Mouse (Mus musculus): ENCODE data around the gene Card10.

Card10 gene

DNA sequence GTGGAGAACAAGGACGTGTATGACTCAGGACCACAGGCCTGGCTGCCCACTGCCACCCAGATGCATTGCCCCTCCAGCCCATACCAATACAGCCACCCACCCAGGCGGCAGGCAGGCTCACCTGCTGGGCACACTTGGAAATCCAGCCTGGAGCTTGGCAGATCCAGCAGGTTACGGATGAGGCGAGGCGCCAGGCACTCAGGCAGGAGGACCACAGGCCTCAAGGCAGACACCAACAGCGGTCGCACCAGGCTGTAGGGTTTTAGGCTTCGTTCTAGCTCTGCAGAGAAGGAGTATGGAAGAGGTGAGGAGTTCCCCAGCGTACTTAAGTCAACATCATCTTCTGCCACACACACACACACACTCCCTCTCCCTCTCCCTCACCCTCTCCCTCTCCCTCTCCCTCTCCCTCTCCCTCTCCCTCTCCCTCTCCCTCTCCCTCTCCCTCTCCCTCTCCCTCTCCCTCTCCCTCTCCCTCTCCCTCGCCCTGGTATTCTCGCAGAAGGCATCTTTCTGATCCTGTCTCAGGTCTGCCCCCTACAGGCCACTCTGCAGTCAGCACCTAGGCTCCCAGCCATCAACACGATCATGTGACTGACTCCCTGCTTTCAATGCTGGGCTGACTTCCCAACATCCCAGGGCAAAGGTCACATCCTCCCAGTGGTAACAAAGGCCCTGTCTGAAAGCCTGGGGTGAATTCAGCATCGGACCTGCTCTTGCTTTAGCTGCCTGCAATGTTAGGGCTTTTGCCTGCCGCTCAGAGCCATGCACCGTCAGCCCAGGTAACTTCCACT lies 24.6 kb downstream of the Card10 start:
- in situ Hi-C loops (cut with MboI; ENCODE audit: low sequenced_read_pairs): no loop called here

DNA sequence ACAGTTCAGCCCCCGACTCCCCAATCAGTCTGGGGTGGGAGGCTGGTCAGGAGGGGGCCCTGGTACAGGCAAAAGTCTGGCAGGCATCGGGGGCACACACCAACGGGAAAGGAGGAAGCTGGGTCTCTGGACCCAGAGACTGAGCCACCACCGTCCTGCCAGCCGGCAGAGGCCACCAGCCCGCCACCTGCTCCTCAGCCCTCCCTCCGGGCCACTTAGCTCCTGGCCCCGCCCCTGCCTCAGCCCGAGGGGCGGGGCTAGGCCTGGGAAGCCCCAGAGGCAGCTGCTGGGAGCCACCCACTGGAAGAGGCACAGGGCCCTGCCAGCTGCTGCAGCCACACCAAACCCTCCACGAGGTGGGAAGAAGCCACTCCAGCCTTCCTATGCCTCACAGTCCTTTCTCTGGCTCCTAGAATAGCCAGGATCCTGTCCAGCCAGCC lies 29.5 kb downstream of the Card10 start, which contains the start of gene Mfng:
Gene Mfng, minus strand, starts transcription at position 186 of the 440 bp plus-strand sequence.
- in situ Hi-C loops (cut with MboI; ENCODE audit: low sequenced_read_pairs): no loop called here

DNA sequence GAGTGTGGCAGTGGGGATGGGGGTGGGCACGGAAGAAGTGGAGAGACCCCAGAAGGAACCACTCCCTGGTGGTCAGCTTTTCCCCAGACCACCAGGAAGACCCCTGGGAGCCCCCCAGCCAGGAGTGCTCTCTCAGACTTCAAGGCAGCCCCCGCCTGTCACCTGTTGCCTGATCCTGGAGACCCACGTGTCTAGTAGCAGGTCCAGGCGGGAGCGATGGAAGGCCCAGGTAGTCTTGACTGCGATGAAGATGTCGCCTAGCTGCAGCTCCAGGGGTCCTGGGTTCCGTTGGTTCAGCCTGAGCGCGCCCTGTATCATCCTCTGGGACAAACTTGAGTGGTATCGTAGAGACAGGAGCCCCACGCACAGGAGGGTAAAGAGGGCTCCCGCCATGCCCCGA lies 30.0 kb downstream of the Card10 start:
- in situ Hi-C loops (cut with MboI; ENCODE audit: low sequenced_read_pairs): no loop called here

DNA sequence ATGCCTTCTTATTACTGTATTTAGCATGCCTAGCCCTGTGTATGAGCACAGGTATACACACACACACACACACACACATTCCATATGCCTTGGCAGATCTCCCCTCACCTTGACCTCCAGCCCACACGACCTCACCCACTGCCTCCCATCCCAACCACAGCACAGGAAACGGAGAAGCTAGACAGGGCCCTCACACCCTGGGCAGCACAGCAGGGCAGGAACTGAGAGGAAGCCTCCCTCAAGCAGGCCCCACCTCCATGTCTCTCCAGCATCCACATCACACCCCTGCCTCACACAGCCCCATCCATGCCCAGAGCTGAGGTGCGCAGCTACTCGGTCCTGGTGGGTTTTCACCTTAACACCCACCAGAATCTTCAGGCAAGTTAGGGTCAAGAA lies 30.5 kb downstream of the Card10 start:
- in situ Hi-C loops (cut with MboI; ENCODE audit: low sequenced_read_pairs): no loop called here

DNA sequence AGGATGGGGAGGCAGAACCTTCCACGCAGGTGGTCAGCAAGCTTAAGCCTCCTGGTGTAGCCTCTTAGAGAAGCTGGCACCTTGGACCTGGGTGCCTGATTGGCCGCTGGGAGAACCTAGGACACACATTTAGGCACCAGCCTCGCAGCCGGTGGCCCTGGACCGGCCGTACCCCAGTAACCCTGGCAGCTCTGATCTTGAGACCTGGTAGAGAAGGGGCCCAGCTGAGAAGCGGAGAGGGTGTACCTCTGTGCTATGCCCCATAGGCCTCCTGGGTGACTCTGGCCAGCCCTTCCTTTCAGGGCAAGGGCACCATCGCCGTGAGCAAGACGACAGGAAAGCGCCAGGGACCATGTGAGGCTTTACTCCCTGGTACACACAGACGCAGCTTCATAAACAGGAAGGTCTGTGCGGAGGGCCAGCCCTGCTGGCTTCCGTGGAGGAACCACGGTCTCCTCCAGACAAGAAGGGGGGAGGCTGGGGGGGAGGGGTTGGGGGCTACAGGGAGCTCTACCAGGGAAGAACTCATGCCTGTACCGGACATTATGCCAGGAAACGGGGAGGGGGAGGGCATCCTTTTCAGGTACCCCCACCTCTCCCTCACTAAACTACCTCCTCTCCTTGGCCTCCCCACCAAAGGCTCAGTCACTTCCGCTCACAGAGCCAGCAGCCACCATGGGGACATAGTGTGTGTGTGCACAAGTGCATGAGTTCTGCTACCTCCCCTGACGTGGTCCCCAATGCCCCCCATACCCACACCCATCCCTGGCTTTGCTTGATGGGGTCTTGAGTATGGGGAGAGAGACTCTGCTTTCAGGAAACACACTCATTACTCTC lies 31.1 kb downstream of the Card10 start:
- in situ Hi-C loops (cut with MboI; ENCODE audit: low sequenced_read_pairs): no loop called here

DNA sequence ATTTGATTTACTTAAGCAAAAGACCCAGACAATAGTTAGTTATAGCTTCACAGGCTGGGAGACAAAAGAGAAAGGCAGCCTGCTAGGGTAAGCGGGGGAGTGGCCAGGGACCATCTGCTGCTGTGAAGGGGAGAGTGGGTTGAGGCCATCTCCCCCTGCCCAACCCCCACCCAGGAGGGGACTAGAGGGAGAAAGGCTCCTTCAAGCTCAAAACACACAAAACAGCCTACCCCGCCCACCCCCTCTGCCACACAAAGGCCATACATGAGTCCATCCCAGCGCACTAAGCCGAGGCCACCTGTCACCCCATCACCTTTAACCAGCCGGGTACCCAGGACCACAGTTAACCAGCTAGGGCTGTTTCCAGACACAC lies 31.9 kb downstream of the Card10 start:
- in situ Hi-C loops (cut with MboI; ENCODE audit: low sequenced_read_pairs): no loop called here

DNA sequence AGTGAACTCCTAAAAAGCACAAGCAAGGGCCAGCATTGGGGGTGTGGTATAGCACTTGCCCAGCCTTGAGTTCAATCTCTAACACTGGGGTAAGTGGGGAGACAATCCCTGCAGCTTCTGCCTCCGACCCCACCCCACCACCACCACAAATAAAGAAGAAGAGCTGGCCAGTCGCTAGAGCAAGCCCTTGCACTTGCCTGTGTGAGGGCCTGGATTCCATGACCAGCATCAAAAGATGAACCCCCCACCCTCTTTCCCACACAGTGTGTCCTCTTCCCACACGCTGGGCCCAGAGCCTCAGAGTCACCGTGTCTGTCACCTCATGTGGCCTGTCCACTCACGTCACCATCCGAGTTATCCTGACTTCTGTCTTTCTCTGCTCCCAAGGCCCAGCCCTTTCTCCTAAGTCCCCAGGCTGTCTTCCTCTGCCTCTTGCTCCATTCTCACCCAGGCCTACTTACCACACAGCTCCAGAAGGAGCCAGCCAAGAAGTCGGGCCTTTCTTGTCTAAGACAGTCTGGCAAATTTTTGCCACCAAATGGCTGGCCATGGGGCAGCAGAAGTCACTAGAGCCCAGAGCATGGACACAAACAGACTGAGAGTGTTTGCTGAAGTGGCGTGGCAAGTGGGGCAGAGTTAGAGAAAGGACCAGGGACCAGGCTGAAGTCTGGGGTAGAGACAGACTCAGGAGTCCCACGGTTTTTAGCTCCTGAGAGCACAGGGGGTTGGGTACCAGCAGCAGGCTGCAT lies 32.4 kb downstream of the Card10 start:
- in situ Hi-C loops (cut with MboI; ENCODE audit: low sequenced_read_pairs): no loop called here

DNA sequence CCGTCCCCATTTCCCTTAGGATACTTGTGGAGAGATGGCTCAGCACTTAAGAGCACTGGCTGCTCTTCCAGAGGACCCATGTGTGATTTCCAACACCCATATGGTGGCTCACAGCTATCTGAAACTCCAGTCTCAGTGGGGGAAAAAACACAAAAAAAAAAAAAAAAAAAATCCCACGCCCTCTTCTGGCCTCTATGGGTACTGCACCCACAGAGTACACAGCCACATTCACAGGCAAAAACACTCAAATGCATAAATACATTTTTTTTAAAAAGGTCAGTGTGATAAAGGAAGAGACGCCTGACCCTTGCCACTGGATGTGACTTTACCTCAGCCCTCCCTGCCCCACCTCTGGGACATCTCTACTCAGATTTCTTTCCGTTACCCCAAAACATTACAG lies 33.8 kb downstream of the Card10 start:
- in situ Hi-C loops (cut with MboI; ENCODE audit: low sequenced_read_pairs): no loop called here

DNA sequence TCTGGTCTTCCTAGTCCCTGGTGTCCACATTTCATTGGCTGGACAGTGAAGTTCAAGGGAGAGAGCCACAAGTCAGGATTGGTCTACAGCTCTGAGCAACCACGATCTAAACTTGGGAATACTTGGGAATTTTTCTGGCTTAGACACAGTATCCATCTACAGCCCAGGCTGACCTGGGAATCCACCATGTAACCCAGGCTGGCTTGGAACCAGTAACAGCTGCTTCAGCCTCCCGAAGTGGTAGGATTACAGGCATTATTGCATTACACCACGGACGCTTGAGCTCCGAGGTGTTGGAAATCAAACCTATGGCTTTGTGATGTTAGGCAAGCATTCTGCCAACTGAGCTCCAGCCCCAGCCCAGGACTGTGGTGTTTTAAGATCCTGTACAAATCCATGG lies 39.1 kb downstream of the Card10 start:
- in situ Hi-C loops (cut with MboI; ENCODE audit: low sequenced_read_pairs): no loop called here

DNA sequence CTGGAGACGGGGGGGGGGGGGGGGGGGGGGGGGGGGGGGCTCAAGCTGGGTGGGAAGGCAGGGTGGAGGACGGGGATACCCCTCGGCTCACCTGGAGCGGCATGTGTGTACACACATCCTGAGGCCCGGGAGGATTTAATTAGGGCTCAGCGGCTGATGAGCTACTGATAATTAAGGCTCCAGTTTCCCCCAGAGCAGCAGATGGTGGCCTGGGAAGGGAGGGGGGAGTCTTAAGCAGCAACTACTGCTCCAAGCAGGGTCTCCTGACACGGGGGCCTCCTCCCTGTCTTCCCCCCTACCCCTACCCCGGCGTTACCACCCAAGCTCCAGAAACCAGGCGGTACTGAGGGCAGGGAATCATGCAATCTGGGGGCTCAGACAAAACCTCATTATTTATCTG lies 39.6 kb downstream of the Card10 start:
- in situ Hi-C loops (cut with MboI; ENCODE audit: low sequenced_read_pairs): no loop called here

DNA sequence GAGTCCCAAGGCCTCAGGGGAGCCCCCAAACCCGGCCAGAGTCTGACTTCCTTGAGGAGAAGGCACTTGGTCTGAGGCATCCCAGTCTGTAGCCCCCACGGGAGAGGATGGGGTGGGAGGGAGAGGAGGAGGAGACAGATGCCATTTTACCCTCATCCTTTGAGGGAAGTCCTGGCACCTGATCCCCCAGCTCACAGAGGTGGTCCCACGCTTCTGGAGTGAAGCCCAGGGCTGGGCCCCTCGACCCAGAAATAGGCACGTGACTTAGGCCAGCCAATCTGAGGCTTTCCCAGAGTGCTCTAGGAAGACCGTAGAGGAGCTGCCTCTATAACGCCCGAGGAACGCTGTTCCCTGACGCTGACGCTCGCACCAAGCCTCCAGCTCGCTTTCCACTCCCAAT lies 41.7 kb downstream of the Card10 start:
- in situ Hi-C loops (cut with MboI; ENCODE audit: low sequenced_read_pairs): no loop called here

DNA sequence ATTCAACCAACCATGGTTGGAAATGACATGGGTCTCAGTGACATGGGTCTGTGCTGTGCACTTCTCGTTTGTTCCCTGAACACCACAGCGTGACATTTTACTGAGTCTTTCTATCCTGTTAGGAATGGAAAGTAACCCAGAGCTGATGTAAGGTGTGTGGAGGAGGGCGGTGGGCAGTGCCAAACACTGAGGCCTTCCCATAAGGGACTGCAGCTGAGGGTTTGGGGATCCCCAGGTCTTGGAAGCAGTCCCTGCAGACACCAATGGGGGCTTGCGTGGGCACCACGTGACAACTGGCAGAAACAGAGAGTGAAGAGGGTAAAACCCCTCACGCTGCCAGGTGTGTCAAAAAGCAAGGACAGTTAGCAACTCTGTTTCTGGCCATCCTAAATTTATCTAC lies 44.7 kb downstream of the Card10 start:
- in situ Hi-C loops (cut with MboI; ENCODE audit: low sequenced_read_pairs): no loop called here

DNA sequence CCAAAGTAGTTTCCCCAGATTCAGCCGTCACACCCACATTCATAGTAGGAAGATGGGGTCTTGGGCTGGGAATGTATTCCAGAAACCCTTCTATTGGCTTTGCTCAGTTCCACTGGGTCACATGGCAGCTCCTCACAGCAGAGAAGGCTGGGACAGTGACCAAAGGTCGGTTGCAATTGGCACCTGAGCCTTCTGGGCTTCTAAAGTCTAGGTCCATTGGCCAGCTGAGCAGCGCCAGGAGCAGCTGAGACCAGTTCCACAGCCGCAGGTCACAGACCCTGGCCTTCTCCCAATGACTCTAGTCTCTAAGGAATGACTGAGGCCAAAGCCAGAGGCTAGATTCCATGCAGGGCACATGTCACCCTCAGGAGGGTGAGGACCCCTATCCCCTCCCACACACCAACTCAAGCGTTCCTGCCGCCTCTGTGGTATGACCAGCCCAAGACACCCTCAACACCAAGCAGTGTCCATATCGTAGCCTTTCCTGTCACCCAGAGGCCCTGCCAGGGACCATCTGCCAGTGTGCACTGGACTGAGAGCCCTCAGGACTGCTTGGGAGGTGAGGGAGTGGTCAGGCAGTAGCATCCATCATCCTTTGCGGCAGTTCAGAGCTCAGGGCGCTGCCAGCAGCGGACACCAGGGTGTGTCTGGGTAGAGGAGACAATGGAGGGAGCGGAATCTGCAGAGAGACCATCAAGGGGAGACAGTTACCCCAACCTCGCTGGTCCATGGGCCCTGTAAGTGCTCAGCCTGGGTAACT lies 46.7 kb downstream of the Card10 start:
- in situ Hi-C loops (cut with MboI; ENCODE audit: low sequenced_read_pairs): no loop called here

DNA sequence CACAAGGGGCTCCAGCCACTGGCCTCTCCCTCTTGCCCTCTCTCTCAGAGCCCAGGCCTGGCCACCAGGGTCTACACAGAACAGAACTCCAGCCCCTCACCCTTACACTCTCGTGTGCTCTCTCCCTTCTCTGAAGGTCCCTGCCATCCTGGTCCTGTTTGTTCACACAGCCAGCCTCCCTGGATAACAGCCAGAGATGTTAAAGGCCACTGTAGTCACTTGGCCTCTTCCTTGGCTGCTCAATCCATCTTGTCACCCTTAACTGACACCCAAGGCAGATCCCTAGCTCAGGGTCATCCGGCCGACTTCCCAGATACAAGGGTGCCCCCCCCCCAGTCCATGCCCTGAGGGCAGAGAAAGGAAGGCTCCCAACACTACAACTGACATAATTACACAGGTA lies 47.6 kb downstream of the Card10 start:
- in situ Hi-C loops (cut with MboI; ENCODE audit: low sequenced_read_pairs): no loop called here

DNA sequence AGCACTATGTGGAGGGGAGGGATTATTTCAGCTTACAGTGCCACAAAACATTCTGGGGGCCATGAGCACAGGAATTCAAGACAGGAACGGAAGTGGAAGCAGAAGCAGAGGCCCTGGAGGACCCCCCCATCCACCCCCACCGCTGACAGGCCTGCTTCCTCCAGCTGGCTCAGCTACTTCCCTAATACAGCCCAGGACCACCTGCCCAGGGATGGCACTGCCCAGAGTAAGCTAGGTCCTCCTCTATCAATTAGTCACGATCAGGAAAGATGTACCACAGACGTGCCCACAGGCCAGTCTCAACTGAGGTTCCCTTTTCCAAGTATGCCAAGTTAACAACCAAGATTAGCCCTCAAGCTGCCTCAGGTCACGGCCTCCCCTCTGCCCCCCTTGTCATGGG lies 48.7 kb downstream of the Card10 start:
- in situ Hi-C loops (cut with MboI; ENCODE audit: low sequenced_read_pairs): no loop called here

DNA sequence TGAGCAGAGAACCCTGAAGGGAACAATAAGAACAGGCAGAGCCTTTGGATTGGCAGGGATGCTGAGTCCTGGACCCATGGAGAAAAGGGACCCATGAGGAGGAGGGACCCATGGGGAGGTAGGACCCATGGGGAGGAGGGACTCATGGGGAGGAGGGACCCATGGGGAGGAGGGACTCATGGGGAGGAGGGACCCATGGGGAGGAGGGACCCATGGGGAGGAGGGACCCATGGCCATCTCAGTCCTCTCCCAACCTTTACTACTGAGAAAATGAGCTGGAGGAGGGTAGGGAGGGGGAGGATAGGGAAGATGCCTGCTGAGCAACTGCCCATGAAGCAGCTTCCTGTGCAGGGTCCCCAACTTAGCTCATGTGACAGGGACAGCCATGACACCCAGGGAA lies 49.9 kb downstream of the Card10 start:
- in situ Hi-C loops (cut with MboI; ENCODE audit: low sequenced_read_pairs): no loop called here

DNA sequence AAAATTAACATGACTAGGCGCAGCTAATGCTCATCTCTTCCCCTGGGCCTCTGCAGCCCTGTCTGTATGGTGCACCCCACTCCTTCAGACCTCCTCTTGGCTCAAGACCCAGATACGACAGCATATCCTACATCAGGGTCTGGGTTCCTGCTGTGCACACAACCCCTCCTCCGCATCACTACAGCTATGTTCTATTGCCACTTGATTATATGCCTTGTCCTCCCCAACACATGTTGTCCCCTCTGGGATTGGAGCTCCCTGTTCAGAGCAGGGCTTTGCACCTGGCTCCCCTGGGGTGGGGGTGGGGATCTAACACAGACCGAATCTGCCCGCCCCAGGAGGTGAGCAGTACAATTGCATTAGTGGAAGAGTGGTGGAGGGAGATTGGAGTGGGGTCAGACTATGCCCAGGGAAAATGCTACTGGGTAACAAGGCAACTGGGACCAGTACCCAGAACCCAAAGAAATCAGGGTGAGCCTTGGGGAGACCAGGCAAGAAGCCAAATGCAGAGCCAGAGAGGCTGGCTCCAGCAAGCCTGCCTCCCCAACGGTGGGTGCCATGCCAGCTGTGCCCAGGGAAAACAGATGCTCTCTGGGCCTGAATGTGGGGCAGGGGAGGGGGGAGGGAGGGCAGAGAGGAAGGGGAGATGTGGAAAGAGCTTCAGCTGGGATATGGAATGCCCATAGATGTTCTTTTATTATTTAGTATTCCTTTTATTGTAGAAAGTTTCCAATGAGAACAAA lies 52.1 kb downstream of the Card10 start:
- in situ Hi-C loops (cut with MboI; ENCODE audit: low sequenced_read_pairs): no loop called here

DNA sequence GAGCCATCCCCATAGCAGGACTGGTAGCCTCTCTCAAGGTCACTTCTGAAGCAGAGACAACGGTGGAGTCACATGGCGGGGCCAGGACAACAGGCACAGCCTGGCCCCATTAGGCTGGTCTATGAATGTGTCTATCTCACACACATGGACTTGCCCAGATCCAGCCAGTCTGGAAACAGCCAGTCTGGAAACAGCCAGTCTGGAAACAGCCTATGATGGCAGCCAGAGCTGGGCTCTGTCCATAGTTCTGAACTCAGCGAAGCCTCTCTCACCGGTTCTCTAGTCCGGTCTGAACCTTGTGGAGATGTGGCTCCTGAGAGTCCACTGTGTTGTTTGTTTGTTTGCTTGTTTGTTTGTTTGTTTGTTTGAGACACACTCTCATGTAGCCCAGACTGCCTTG lies 53.0 kb downstream of the Card10 start:
- in situ Hi-C loops (cut with MboI; ENCODE audit: low sequenced_read_pairs): loop anchor here (5.0 kb wide), 1 partner anchor 128 kb away; no protein-coding TSS in a partner anchor

DNA sequence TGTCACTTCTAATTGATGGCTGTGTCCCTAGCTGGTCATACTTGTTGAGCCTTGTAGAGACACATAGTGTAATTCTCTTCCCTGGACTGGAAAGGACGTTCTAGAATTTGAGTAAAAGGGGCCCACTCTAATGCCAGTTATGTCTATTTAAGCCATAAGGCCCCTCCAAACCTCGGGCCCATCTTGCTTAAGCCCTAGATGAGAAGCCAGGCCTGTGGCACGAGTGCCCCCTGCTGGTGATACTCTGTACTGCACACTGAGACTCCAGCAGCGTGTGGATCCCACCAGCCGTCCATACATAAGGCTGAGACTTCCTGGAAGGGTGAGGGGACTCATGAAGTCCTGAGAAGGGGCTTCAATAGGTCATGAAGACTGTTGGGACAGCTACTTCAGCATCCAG lies 58.6 kb downstream of the Card10 start:
- in situ Hi-C loops (cut with MboI; ENCODE audit: low sequenced_read_pairs): no loop called here

DNA sequence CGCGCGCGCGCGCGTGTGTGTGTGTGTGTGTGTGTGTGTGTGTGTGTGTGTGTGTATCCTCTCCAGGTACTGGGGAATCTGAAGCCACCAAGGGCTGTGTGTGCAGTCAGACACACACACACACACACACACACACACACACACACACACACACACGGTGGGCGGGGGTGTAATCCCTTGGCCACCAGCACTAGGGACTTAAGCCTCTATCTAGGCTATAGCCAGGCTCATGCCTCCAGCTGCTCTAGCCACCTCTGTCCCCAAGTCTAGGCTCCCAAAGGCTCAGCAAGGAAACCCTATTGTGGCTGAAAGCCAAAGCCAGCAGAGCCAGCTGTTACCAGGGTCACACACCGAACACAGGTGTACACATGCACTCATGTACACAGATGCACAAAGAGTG lies 60.0 kb downstream of the Card10 start:
- in situ Hi-C loops (cut with MboI; ENCODE audit: low sequenced_read_pairs): no loop called here

All from CH12F3 (cell line).